ENCODE assay signal across 9 mouse cellular contexts in genomic region chr10:4120708-4121107, GRCm38 (mm10).
DNase-seq lines count a peak whose midpoint lies in the region; ATAC-seq and TF ChIP-seq lines count a peak whose summit lies in the region.
"Had no signal": no experiment of that assay in that cellular context is flagged by ENCODE, and none has a peak within 500 bp of the region (broad histone marks: within the 10 kb centered on the region; RNA-seq: fewer than 3 reads in every experiment).

No protein-coding gene starts in this region.

- H3K27me3 ChIP-seq in liver, embryonic 11.5 days (replicated peaks; ENCODE audit: control insufficient read depth, insufficient read depth, low read length) = no peaks in the 10 kb centered on the region
- no peaks in the 10 kb centered on the region for H3K27me3 ChIP-seq in heart, adult 2 months (ENCODE audit: control insufficient read depth, insufficient read depth, low read length)
- H3K27me3 ChIP-seq in kidney, embryonic 16.5 days (ENCODE audit: insufficient read depth, low read length) = no peaks in the 10 kb centered on the region
- no peaks in the 10 kb centered on the region for H3K27me3 ChIP-seq in stomach, postnatal 0 days (ENCODE audit: control insufficient read depth, insufficient read depth, low read length)
- H3K27me3 ChIP-seq in cerebellum, adult 2 months (ENCODE audit: control insufficient read depth, insufficient read depth, low read length) = no peaks in the 10 kb centered on the region

- ATAC-seq in liver, embryonic 11.5 days (replicated peaks; ENCODE audit: low FRiP score) = no peak
- peak; percentile 57; the same call in 1 of the 2 replicates for ATAC-seq in kidney, embryonic 16.5 days (ENCODE audit: low FRiP score, low TSS enrichment)
- peak; percentile 75; the same call in 1 of the 2 replicates for ATAC-seq in stomach, postnatal 0 days (ENCODE audit: low FRiP score, low TSS enrichment)

- no peaks in the 10 kb centered on the region for H3K79me2 ChIP-seq in heart, adult 2 months (replicated peaks; ENCODE audit: control insufficient read depth, insufficient read depth, low read length)

- TF ChIP-seq CTCF in heart, adult 2 months (IDR thresholded peaks at IDR 0.05) = peak; percentile 28
- no peak for TF ChIP-seq CTCF in stomach, postnatal 0 days (IDR thresholded peaks at IDR 0.05; ENCODE audit: low read depth)
- TF ChIP-seq CTCF in cerebellum, adult 2 months (IDR thresholded peaks at IDR 0.05; ENCODE audit: borderline replicate concordance, insufficient read depth, low read depth, low read length) = no peak

- WGBS in liver, embryonic 11.5 days = 82% methylated on average over 10 of the region's 10 CpGs
- 20% methylated on average over 10 of the region's 10 CpGs for WGBS in heart, adult 2 months
- 54% methylated on average over 10 of the region's 10 CpGs for WGBS in kidney, embryonic 16.5 days
- WGBS in stomach, postnatal 0 days = 35% methylated on average over 10 of the region's 10 CpGs
- WGBS in cerebellum, adult 2 months = 67% methylated on average over 10 of the region's 10 CpGs

- H3K4me2 ChIP-seq in liver, embryonic 11.5 days = no peak overlapping the region
- H3K4me2 ChIP-seq in kidney, embryonic 16.5 days (replicated peaks; ENCODE audit: low read depth, low read length) = no peak overlapping the region
- no peak overlapping the region for H3K4me2 ChIP-seq in stomach, postnatal 0 days (replicated peaks; ENCODE audit: low read depth)

- peak; percentile 67 for TF ChIP-seq POLR2A in heart, adult 2 months (IDR thresholded peaks at IDR 0.05; ENCODE audit: insufficient read depth, low read depth, low read length)
- TF ChIP-seq POLR2A in cerebellum, adult 2 months (IDR thresholded peaks at IDR 0.05; ENCODE audit: borderline replicate concordance, insufficient read depth, low read length) = no peak

- no peaks in the 10 kb centered on the region for H3K9me3 ChIP-seq in liver, embryonic 11.5 days (ENCODE audit: control insufficient read depth, low read length)
- H3K9me3 ChIP-seq in kidney, embryonic 16.5 days (ENCODE audit: low read length) = no peaks in the 10 kb centered on the region
- no peaks in the 10 kb centered on the region for H3K9me3 ChIP-seq in stomach, postnatal 0 days (ENCODE audit: control insufficient read depth, low read length)
- H3K9me3 ChIP-seq: G1E had no signal

- H3K27ac ChIP-seq in liver, embryonic 11.5 days (ENCODE audit: low read depth, low read length) = no peak overlapping the region
- peak overlapping the region; percentile 87 for H3K27ac ChIP-seq in heart, adult 2 months
- H3K27ac ChIP-seq in kidney, embryonic 16.5 days (ENCODE audit: low read length) = peak overlapping the region; percentile 81
- peak overlapping the region; percentile 63 for H3K27ac ChIP-seq in stomach, postnatal 0 days (replicated peaks)
- H3K27ac ChIP-seq in cerebellum, adult 2 months (ENCODE audit: insufficient read depth, low read length) = no peak overlapping the region

- TF ChIP-seq EP300 in heart, adult 2 months (IDR thresholded peaks at IDR 0.05; ENCODE audit: insufficient read depth, low read depth, low read length) = peak; percentile 100
- no peak for TF ChIP-seq EP300 in stomach, postnatal 0 days (optimal IDR thresholded peaks at IDR 0.05)

- peaks cover 2% of the 10 kb centered on the region; the same call in 1 of the 2 replicates for H3K36me3 ChIP-seq in liver, embryonic 11.5 days (ENCODE audit: control insufficient read depth, insufficient read depth, low read length)
- H3K36me3 ChIP-seq in heart, adult 2 months (ENCODE audit: control insufficient read depth, insufficient read depth, low read length) = peaks cover 11% of the 10 kb centered on the region
- no peaks in the 10 kb centered on the region for H3K36me3 ChIP-seq in kidney, embryonic 16.5 days (ENCODE audit: insufficient read depth, low read length)
- no peaks in the 10 kb centered on the region for H3K36me3 ChIP-seq in stomach, postnatal 0 days (ENCODE audit: control insufficient read depth, insufficient read depth, low read length)

- intact Hi-C loops in heart, adult 2 months (cut with DNase I) = loop anchor here (1.0 to 2.0 kb wide), 2 partner anchors 14 to 40 kb away; no protein-coding TSS in a partner anchor

- no peak overlapping the region for H3K9ac ChIP-seq in liver, embryonic 11.5 days (ENCODE audit: low read depth, low read length)
- no peak overlapping the region for H3K9ac ChIP-seq in heart, adult 2 months (ENCODE audit: low read depth, low read length)
- no peak overlapping the region for H3K9ac ChIP-seq in kidney, embryonic 16.5 days (replicated peaks; ENCODE audit: low read length)
- H3K9ac ChIP-seq in stomach, postnatal 0 days (ENCODE audit: low read length) = no peak overlapping the region

- no peaks in the 10 kb centered on the region for H3K4me1 ChIP-seq in liver, embryonic 11.5 days (replicated peaks; ENCODE audit: control insufficient read depth, insufficient read depth, low read length)
- H3K4me1 ChIP-seq in heart, adult 2 months (ENCODE audit: control insufficient read depth, insufficient read depth, low read length) = peaks cover 12% of the 10 kb centered on the region
- peaks cover 60% of the 10 kb centered on the region for H3K4me1 ChIP-seq in kidney, embryonic 16.5 days (ENCODE audit: insufficient read depth, low read length)
- H3K4me1 ChIP-seq in stomach, postnatal 0 days (replicated peaks; ENCODE audit: control insufficient read depth, insufficient read depth) = peaks cover 2% of the 10 kb centered on the region; the same call in 1 of the 2 replicates
- no peaks in the 10 kb centered on the region for H3K4me1 ChIP-seq in cerebellum, adult 2 months (ENCODE audit: control insufficient read depth, insufficient read depth, low read length)

- DNase-seq in liver (peak; percentile 24), MN1 (ENCODE audit: low spot score) (no peak)
- no peak for DNase-seq in liver, embryonic 11.5 days (ENCODE audit: low spot score)
- DNase-seq in heart, adult 2 months = peak; percentile 71 to 84
- no peak for DNase-seq in stomach, postnatal 0 days (ENCODE audit: low spot score)
- DNase-seq in cerebellum, adult 2 months = no peak
- no peak for DNase-seq in cerebellum, adult 18-20 months

- H3K4me3 ChIP-seq in liver, embryonic 11.5 days (ENCODE audit: low read depth, low read length) = no peak overlapping the region
- H3K4me3 ChIP-seq in heart, adult 2 months = no peak overlapping the region
- no peak overlapping the region for H3K4me3 ChIP-seq in kidney, embryonic 16.5 days (ENCODE audit: low read length)
- no peak overlapping the region for H3K4me3 ChIP-seq in stomach, postnatal 0 days (ENCODE audit: low read depth, low read length)
- no peak overlapping the region for H3K4me3 ChIP-seq in cerebellum, adult 2 months (replicated peaks; ENCODE audit: insufficient read depth, low read depth, low read length)

Comparison
In these comparisons a context has a peak if more than half of its experiments do, and no peak if none do; other contexts are left out.
1. DNase-seq: peak in liver (single experiment) and heart, adult 2 months (2 of 2); none in liver, embryonic 11.5 days (single experiment), stomach, postnatal 0 days (single experiment), MN1 (single experiment), cerebellum, adult 2 months (0 of 2) and cerebellum, adult 18-20 months (0 of 2).
2. H3K27ac ChIP-seq: peak in heart, adult 2 months (single experiment), kidney, embryonic 16.5 days (single experiment) and stomach, postnatal 0 days (single experiment); none in liver, embryonic 11.5 days (single experiment) and cerebellum, adult 2 months (single experiment).